8 mouse cellular contexts compared by ENCODE assay signal in the genomic region with DNA sequence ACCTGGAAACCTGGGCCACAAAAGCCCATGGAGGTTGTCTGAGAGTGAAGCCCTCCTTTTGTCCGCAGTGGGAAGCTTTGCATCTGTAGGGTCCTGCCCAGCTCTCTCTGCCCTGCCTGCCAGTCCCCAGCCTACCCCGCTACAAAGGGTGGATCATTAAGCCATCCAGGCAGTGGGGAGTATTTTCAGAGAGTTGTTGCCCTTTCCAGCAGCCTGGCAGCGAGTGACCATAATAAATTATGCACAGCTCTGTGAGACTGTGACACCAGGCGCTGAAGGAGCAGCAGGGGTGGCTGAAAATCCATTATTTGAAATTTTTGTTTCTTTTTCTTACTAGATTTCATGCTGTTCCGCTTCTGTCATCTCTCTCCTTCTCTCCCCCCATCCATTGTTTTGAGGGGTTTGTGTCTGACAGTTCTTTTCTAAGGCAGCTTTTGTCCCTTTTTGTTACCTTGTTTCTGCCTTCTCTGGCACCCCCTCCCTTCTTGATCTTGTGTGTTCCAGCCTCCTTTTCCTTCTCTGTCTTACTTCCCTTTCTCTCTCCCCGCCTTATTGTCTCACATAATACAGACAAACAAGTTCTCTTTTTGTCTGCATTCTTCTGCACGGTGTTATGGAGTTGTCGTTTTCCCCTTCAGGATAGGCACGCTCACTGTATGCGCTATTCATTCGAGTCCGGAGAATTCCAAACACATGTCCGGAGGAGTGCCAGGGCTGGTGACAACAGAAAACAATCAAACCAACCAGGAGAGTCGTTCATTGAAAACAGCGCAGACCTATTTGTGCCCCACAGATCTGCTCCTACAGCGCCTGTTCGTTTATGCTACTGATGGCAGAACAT.
A peak's percentile ranks its signal among the peaks of the same experiment; 100 is the strongest.
DNase-seq lines count a peak whose midpoint lies in the region; ATAC-seq lines count a peak whose summit lies in the region.

No protein-coding gene starts in this region.

- H3K4me1 ChIP-seq in hindbrain, embryonic 14.5 days (replicated peaks; ENCODE audit: control insufficient read depth, insufficient read depth, low read length) = peaks cover 9% of the 10 kb centered on the region
- H3K4me1 ChIP-seq in neural tube, embryonic 15.5 days = peaks cover 12% of the 10 kb centered on the region

- DNase-seq in adrenal gland, postnatal 25 days = peak; percentile 2
- DNase-seq in adrenal gland, adult 2 months = no peak
- DNase-seq in left cerebral cortex, postnatal 4 days = peak; percentile 34
- no peak for DNase-seq in left cerebral cortex, postnatal 14 days (ENCODE audit: low spot score in 2 of 2)
- peak; percentile 50 for DNase-seq in hindbrain, embryonic 14.5 days (ENCODE audit: low spot score)
- DNase-seq in heart, postnatal 25 days (ENCODE audit: low spot score) = no peak
- DNase-seq in urinary bladder, postnatal 4 days (ENCODE audit: low spot score in 2 of 2) = no peak

- intact Hi-C loops in left cerebral cortex, postnatal 4 days (cut with DNase I) = no loop called here
- intact Hi-C loops in left cerebral cortex, postnatal 14 days (cut with DNase I) = no loop called here
- intact Hi-C loops in heart, postnatal 25 days (cut with DNase I) = no loop called here

- H3K9me3 ChIP-seq in hindbrain, embryonic 14.5 days (ENCODE audit: control insufficient read depth, low read length) = 0 out of 2 replicates have a peak, but pooled peaks cover 3% of the 10 kb centered on the region
- no peaks in the 10 kb centered on the region for H3K9me3 ChIP-seq in neural tube, embryonic 15.5 days (replicated peaks)

- H3K4me3 ChIP-seq in hindbrain, embryonic 14.5 days (replicated peaks; ENCODE audit: low read length) = peak overlapping the region; percentile 25
- peak overlapping the region; percentile 32 for H3K4me3 ChIP-seq in neural tube, embryonic 15.5 days (replicated peaks)

- H3K27ac ChIP-seq in hindbrain, embryonic 14.5 days = peak overlapping the region; percentile 67
- peak overlapping the region; percentile 56 for H3K27ac ChIP-seq in neural tube, embryonic 15.5 days (replicated peaks)

- H3K27me3 ChIP-seq in hindbrain, embryonic 14.5 days (ENCODE audit: control insufficient read depth, insufficient read depth, low read length) = no peaks in the 10 kb centered on the region; the same call in 1 of the 2 replicates
- H3K27me3 ChIP-seq in neural tube, embryonic 15.5 days (replicated peaks) = no peaks in the 10 kb centered on the region

- peak overlapping the region; percentile 59 for H3K9ac ChIP-seq in hindbrain, embryonic 14.5 days
- peak overlapping the region; percentile 42 for H3K9ac ChIP-seq in neural tube, embryonic 15.5 days (replicated peaks)

- peak; percentile 90 for ATAC-seq in hindbrain, embryonic 14.5 days (ENCODE audit: low FRiP score)
- ATAC-seq in neural tube, embryonic 15.5 days (ENCODE audit: low FRiP score) = peak; percentile 91

- no peaks in the 10 kb centered on the region for H3K36me3 ChIP-seq in hindbrain, embryonic 14.5 days (replicated peaks; ENCODE audit: control insufficient read depth, insufficient read depth)
- H3K36me3 ChIP-seq in neural tube, embryonic 15.5 days = no peaks in the 10 kb centered on the region

- 4% methylated on average over 17 of the region's 17 CpGs for WGBS in hindbrain, embryonic 14.5 days
- whole genome bisulfite sequencing in neural tube, embryonic 15.5 days = 6% methylated on average over 17 of the region's 17 CpGs

- H3K4me2 ChIP-seq in hindbrain, embryonic 14.5 days (replicated peaks) = peak overlapping the region; percentile 64
- peak overlapping the region; percentile 54 for H3K4me2 ChIP-seq in neural tube, embryonic 15.5 days

Comparison
In these comparisons a context has a peak if more than half of its experiments do, and no peak if none do; other contexts are left out.
1. DNase-seq: peak in adrenal gland, postnatal 25 days (single experiment), left cerebral cortex, postnatal 4 days (single experiment) and hindbrain, embryonic 14.5 days (single experiment); none in adrenal gland, adult 2 months (single experiment), left cerebral cortex, postnatal 14 days (0 of 2), heart, postnatal 25 days (single experiment) and urinary bladder, postnatal 4 days (0 of 2).